Mouse (Mus musculus): ENCODE measurements around the gene Ccser1.
"Not testable (repeated sequence)": the region's sequence is repeated elsewhere in the genome, so short reads cannot be mapped to it uniquely, and the experiment has no call there.

Ccser1 gene

GRCm38 (mm10) chr6:61730088-61730880 lies 550.2 kb downstream of the Ccser1 start:
- DNase-seq: no peak

- no peak for DNase-seq
Measured at GRCm38 (mm10) chr6:61746346-61746745, 566.2 kb downstream of the Ccser1 start.

GRCm38 (mm10) chr6:61762135-61762534 lies 582.0 kb downstream of the Ccser1 start:
- DNase-seq: no peak

- DNase-seq: no peak
Measured at GRCm38 (mm10) chr6:61763379-61763778, 583.3 kb downstream of the Ccser1 start.

GRCm38 (mm10) chr6:61765801-61766200 lies 585.7 kb downstream of the Ccser1 start:
- DNase-seq: no peak

GRCm38 (mm10) chr6:61767151-61767550 lies 587.0 kb downstream of the Ccser1 start:
- no peak for DNase-seq

GRCm38 (mm10) chr6:61786706-61787105 lies 606.6 kb downstream of the Ccser1 start:
- DNase-seq: no peak

- DNase-seq: peak; percentile 9
Measured at GRCm38 (mm10) chr6:61800889-61801288, 620.8 kb downstream of the Ccser1 start.

- DNase-seq: no peak
Measured at GRCm38 (mm10) chr6:61805481-61805880, 625.4 kb downstream of the Ccser1 start.

GRCm38 (mm10) chr6:61817716-61818115 lies 637.6 kb downstream of the Ccser1 start:
- no peak for DNase-seq

- no peak for DNase-seq
Measured at GRCm38 (mm10) chr6:61876302-61876701, 696.2 kb downstream of the Ccser1 start.

GRCm38 (mm10) chr6:61898238-61898637 lies 718.1 kb downstream of the Ccser1 start:
- DNase-seq: no peak

GRCm38 (mm10) chr6:61902715-61903114 lies 722.6 kb downstream of the Ccser1 start:
- peak; percentile 14 for DNase-seq

GRCm38 (mm10) chr6:61912896-61913295 lies 732.8 kb downstream of the Ccser1 start:
- no peak for DNase-seq

GRCm38 (mm10) chr6:61931622-61932021 lies 751.5 kb downstream of the Ccser1 start:
- no peak for DNase-seq

- no peak for DNase-seq
Measured at GRCm38 (mm10) chr6:61936656-61937055, 756.5 kb downstream of the Ccser1 start.

- DNase-seq: no peak
Measured at GRCm38 (mm10) chr6:61939236-61939635, 759.1 kb downstream of the Ccser1 start.

GRCm38 (mm10) chr6:61953703-61954102 lies 773.6 kb downstream of the Ccser1 start:
- DNase-seq: no peak

- DNase-seq: no peak
Measured at GRCm38 (mm10) chr6:61976878-61977277, 796.8 kb downstream of the Ccser1 start.

GRCm38 (mm10) chr6:61978379-61978778 lies 798.3 kb downstream of the Ccser1 start:
- peak; percentile 13 for DNase-seq

- DNase-seq: no peak
Measured at GRCm38 (mm10) chr6:62014374-62014773, 834.2 kb downstream of the Ccser1 start.

GRCm38 (mm10) chr6:62044454-62044853 lies 864.3 kb downstream of the Ccser1 start:
- no peak for DNase-seq

- not testable (repeated sequence) for DNase-seq
Measured at GRCm38 (mm10) chr6:62045042-62045441, 864.9 kb downstream of the Ccser1 start.

- DNase-seq: no peak
Measured at GRCm38 (mm10) chr6:62055276-62055675, 875.2 kb downstream of the Ccser1 start.

All from embryo, embryonic 11 days (tissue).